Mouse (Mus musculus): ENCODE data around the gene Mier2. TPM values are rescaled to one million over a fixed set of nuclear protein-coding genes. Genes with fewer than 3 reads are reported as not detected.

The Mier2 gene
- polyA plus RNA-seq, 1 experiment from 2014 or later: 53.9 TPM

GRCm38 (mm10) chr10:79548546-79548945, 6.5 kb downstream of the Mier2 start:
- Histone ChIP-seq H3K9ac (no peak overlapping the region), H3K4me2 (no peak overlapping the region), H3K27ac (no peak overlapping the region), H3K9me3 (replicated peaks) (no peaks in the 10 kb centered on the region), H3K36me3 (ENCODE audit: poor library complexity, severe bottlenecking) (peaks cover 72% of the 10 kb centered on the region), H3K27me3 (no peaks in the 10 kb centered on the region), H3K4me1 (peaks cover 12% of the 10 kb centered on the region), H3K4me3 (no peak overlapping the region)
- 94% methylated on average over 5 of the region's 5 CpGs for WGBS
- ATAC-seq: no peak

- no peak overlapping the region for H3K4me3 ChIP-seq
- no peak overlapping the region for H3K9ac ChIP-seq
- no peaks in the 10 kb centered on the region for H3K27me3 ChIP-seq
- H3K9me3 ChIP-seq (replicated peaks): no peaks in the 10 kb centered on the region
- H3K4me1 ChIP-seq: no peaks in the 10 kb centered on the region
- whole genome bisulfite sequencing: 84% methylated on average over 5 of the region's 5 CpGs
- peaks cover 86% of the 10 kb centered on the region for H3K36me3 ChIP-seq (ENCODE audit: poor library complexity, severe bottlenecking)
- H3K4me2 ChIP-seq: no peak overlapping the region
- ATAC-seq: no peak
- no peak overlapping the region for H3K27ac ChIP-seq
Measured at GRCm38 (mm10) chr10:79547148-79547675, 7.8 kb downstream of the Mier2 start.

GRCm38 (mm10) chr10:79546483-79546882, 8.5 kb downstream of the Mier2 start:
- no peak for ATAC-seq
- Histone ChIP-seq H3K4me2 (no peak overlapping the region), H3K4me3 (no peak overlapping the region), H3K27me3 (no peaks in the 10 kb centered on the region), H3K9me3 (replicated peaks) (no peaks in the 10 kb centered on the region), H3K4me1 (no peaks in the 10 kb centered on the region), H3K9ac (no peak overlapping the region), H3K36me3 (ENCODE audit: poor library complexity, severe bottlenecking) (peaks cover 93% of the 10 kb centered on the region), H3K27ac (no peak overlapping the region)
- whole genome bisulfite sequencing: 94% methylated on average over 11 of the region's 11 CpGs

GRCm38 (mm10) chr10:79545891-79546290, 9.1 kb downstream of the Mier2 start:
- no peak overlapping the region for H3K9ac ChIP-seq
- H3K4me3 ChIP-seq: no peak overlapping the region
- no peaks in the 10 kb centered on the region for H3K9me3 ChIP-seq (replicated peaks)
- WGBS: 89% methylated on average over 12 of the region's 12 CpGs
- no peaks in the 10 kb centered on the region for H3K27me3 ChIP-seq
- H3K4me1 ChIP-seq: no peaks in the 10 kb centered on the region
- ATAC-seq: no peak
- no peak overlapping the region for H3K4me2 ChIP-seq
- peaks cover 95% of the 10 kb centered on the region for H3K36me3 ChIP-seq (ENCODE audit: poor library complexity, severe bottlenecking)
- H3K27ac ChIP-seq: no peak overlapping the region

GRCm38 (mm10) chr10:79544631-79545030, 10.4 kb downstream of the Mier2 start:
- no peak overlapping the region for H3K27ac ChIP-seq
- peaks cover 100% of the 10 kb centered on the region for H3K36me3 ChIP-seq (ENCODE audit: poor library complexity, severe bottlenecking)
- 97% methylated on average over 5 of the region's 5 CpGs for WGBS
- no peak overlapping the region for H3K4me3 ChIP-seq
- ATAC-seq: no peak
- H3K9me3 ChIP-seq (replicated peaks): no peaks in the 10 kb centered on the region
- no peaks in the 10 kb centered on the region for H3K27me3 ChIP-seq
- no peak overlapping the region for H3K9ac ChIP-seq
- no peaks in the 10 kb centered on the region for H3K4me1 ChIP-seq
- H3K4me2 ChIP-seq: no peak overlapping the region

- H3K36me3 ChIP-seq (ENCODE audit: poor library complexity, severe bottlenecking): peaks cover 100% of the 10 kb centered on the region
- no peak overlapping the region for H3K4me2 ChIP-seq
- no peak overlapping the region for H3K9ac ChIP-seq
- no peaks in the 10 kb centered on the region for H3K27me3 ChIP-seq
- H3K4me1 ChIP-seq: no peaks in the 10 kb centered on the region
- H3K27ac ChIP-seq: no peak overlapping the region
- 86% methylated on average over 9 of the region's 9 CpGs for WGBS
- no peaks in the 10 kb centered on the region for H3K9me3 ChIP-seq (replicated peaks)
- ATAC-seq: no peak
- no peak overlapping the region for H3K4me3 ChIP-seq
Measured at GRCm38 (mm10) chr10:79543884-79544597, 11.0 kb downstream of the Mier2 start.

GRCm38 (mm10) chr10:79542171-79542570, 12.8 kb downstream of the Mier2 start:
- Histone ChIP-seq H3K27me3 (no peaks in the 10 kb centered on the region), H3K27ac (no peak overlapping the region), H3K36me3 (ENCODE audit: poor library complexity, severe bottlenecking) (peaks cover 100% of the 10 kb centered on the region), H3K4me3 (no peak overlapping the region), H3K4me2 (no peak overlapping the region), H3K9ac (no peak overlapping the region), H3K4me1 (no peaks in the 10 kb centered on the region), H3K9me3 (replicated peaks) (no peaks in the 10 kb centered on the region)
- 94% methylated on average over 11 of the region's 11 CpGs for WGBS
- no peak for ATAC-seq

GRCm38 (mm10) chr10:79541522-79541921, 13.5 kb downstream of the Mier2 start:
- no peak overlapping the region for H3K9ac ChIP-seq
- no peak overlapping the region for H3K4me3 ChIP-seq
- H3K4me2 ChIP-seq: no peak overlapping the region
- whole genome bisulfite sequencing: 79% methylated on average over 13 of the region's 15 CpGs
- H3K36me3 ChIP-seq (ENCODE audit: poor library complexity, severe bottlenecking): peaks cover 93% of the 10 kb centered on the region
- H3K27me3 ChIP-seq: no peaks in the 10 kb centered on the region
- no peaks in the 10 kb centered on the region for H3K9me3 ChIP-seq (replicated peaks)
- ATAC-seq: no peak
- H3K27ac ChIP-seq: no peak overlapping the region
- no peaks in the 10 kb centered on the region for H3K4me1 ChIP-seq

GRCm38 (mm10) chr10:79540746-79541145, 14.3 kb downstream of the Mier2 start:
- no peak for ATAC-seq
- H3K4me3 ChIP-seq: no peak overlapping the region
- no peak overlapping the region for H3K4me2 ChIP-seq
- H3K9me3 ChIP-seq (replicated peaks): no peaks in the 10 kb centered on the region
- H3K36me3 ChIP-seq (ENCODE audit: poor library complexity, severe bottlenecking): peaks cover 86% of the 10 kb centered on the region
- no peak overlapping the region for H3K9ac ChIP-seq
- H3K4me1 ChIP-seq: no peaks in the 10 kb centered on the region
- H3K27me3 ChIP-seq: no peaks in the 10 kb centered on the region
- WGBS: 96% methylated on average over 10 of the region's 11 CpGs
- no peak overlapping the region for H3K27ac ChIP-seq

- no peaks in the 10 kb centered on the region for H3K4me1 ChIP-seq
- WGBS: 93% methylated on average over 16 of the region's 16 CpGs
- H3K9ac ChIP-seq: no peak overlapping the region
- no peak overlapping the region for H3K4me3 ChIP-seq
- peaks cover 77% of the 10 kb centered on the region for H3K36me3 ChIP-seq (ENCODE audit: poor library complexity, severe bottlenecking)
- no peaks in the 10 kb centered on the region for H3K9me3 ChIP-seq (replicated peaks)
- ATAC-seq: no peak
- no peaks in the 10 kb centered on the region for H3K27me3 ChIP-seq
- H3K27ac ChIP-seq: no peak overlapping the region
- no peak overlapping the region for H3K4me2 ChIP-seq
Measured at GRCm38 (mm10) chr10:79539701-79540495, 15.1 kb downstream of the Mier2 start.

GRCm38 (mm10) chr10:79538873-79539272, 16.1 kb downstream of the Mier2 start:
- H3K9me3 ChIP-seq (replicated peaks): no peaks in the 10 kb centered on the region

GRCm38 (mm10) chr10:79538323-79538722, 16.7 kb downstream of the Mier2 start:
- Histone ChIP-seq H3K27ac (no peak overlapping the region), H3K36me3 (ENCODE audit: poor library complexity, severe bottlenecking) (peaks cover 61% of the 10 kb centered on the region), H3K4me3 (no peak overlapping the region), H3K4me1 (peaks cover 7% of the 10 kb centered on the region), H3K9me3 (replicated peaks) (no peaks in the 10 kb centered on the region), H3K4me2 (no peak overlapping the region), H3K27me3 (peaks cover 5% of the 10 kb centered on the region; the same call in 1 of the 2 replicates), H3K9ac (no peak overlapping the region)
- no peak for ATAC-seq
- WGBS: 86% methylated on average over 3 of the region's 3 CpGs

More at GRCm38 (mm10) chr10:79538873-79539272, 16.1 kb downstream of the Mier2 start:
- Histone ChIP-seq H3K27ac (no peak overlapping the region), H3K9ac (no peak overlapping the region), H3K27me3 (peaks cover 5% of the 10 kb centered on the region; the same call in 1 of the 2 replicates), H3K36me3 (ENCODE audit: poor library complexity, severe bottlenecking) (peaks cover 67% of the 10 kb centered on the region), H3K4me2 (no peak overlapping the region), H3K4me3 (no peak overlapping the region), H3K4me1 (0 out of 2 replicates have a peak, but pooled peaks cover 2% of the 10 kb centered on the region)
- no peak for ATAC-seq
- WGBS: 80% methylated on average over 4 of the region's 4 CpGs
